Mouse (Mus musculus) stomach, embryonic 14.5 days (tissue): ENCODE measurements around the gene Smarcc2. TPM values are rescaled to one million over a fixed set of nuclear protein-coding genes. Genes with fewer than 3 reads are reported as not detected.

Experiments used
- ATAC-seq: fragments of 200-750 bp; cut with Nextera tagmentation; 2 replicates; pipeline ENCODE4 v1.8.0; 2017; ENCODE audit warnings: low read depth, moderate TSS enrichment; ENCODE audit not compliant: insufficient number of reproducible peaks, insufficient read depth, low FRiP score
- H3K27ac ChIP-seq: fragments of 300-500 bp; sonication (generic); 2 replicates; pipeline ENCODE4 v1.5.1; 2014; ENCODE audit warnings: mild to moderate bottlenecking, low read length, moderate library complexity, mixed read lengths
- H3K27me3 ChIP-seq: fragments of 300-500 bp; sonication (generic); 2 replicates; pipeline ENCODE4 v1.6.1; 2014; ENCODE audit warnings: low read length, control low read depth, mixed read lengths; ENCODE audit not compliant: control insufficient read depth, insufficient read depth
- H3K36me3 ChIP-seq: fragments of 300-500 bp; sonication (generic); 2 replicates; pipeline ENCODE4 v1.6.1; 2014; ENCODE audit warnings: mild to moderate bottlenecking, control low read depth, low read length, moderate library complexity, mixed read lengths; ENCODE audit not compliant: control insufficient read depth, insufficient read depth
- H3K4me1 ChIP-seq: fragments of 300-500 bp; sonication (generic); 2 replicates; pipeline ENCODE4 v1.6.1; 2014; ENCODE audit warnings: low read length, control low read depth, mixed read lengths; ENCODE audit not compliant: control insufficient read depth, insufficient read depth
- H3K4me2 ChIP-seq: fragments of 300-500 bp; sonication (generic); replicated peaks from 2 replicates; pipeline ENCODE4 v1.6.1; 2014; ENCODE audit warnings: low read depth, low read length, control low read depth
- H3K4me3 ChIP-seq: fragments of 300-500 bp; sonication (generic); 2 replicates; pipeline ENCODE4 v1.5.1; 2014; ENCODE audit warnings: low read depth, low read length, control low read depth
- H3K9ac ChIP-seq: fragments of 300-500 bp; sonication (generic); replicated peaks from 2 replicates; pipeline ENCODE4 v1.6.1; 2014; ENCODE audit warnings: low read depth, mild to moderate bottlenecking, control low read depth, low read length, moderate library complexity, mixed read lengths
- H3K9me3 ChIP-seq: fragments of 300-500 bp; sonication (generic); 2 replicates; pipeline ENCODE4 v1.6.1; 2016; ENCODE audit warnings: low read depth, low read length, control low read depth; ENCODE audit not compliant: control insufficient read depth
- WGBS: fragments of 180-500 bp; shearing (Covaris S2); extraction: QIAGEN DNeasy Blood & Tissue Kit; methylation state at CpG from one replicate; pipeline ENCODE4 v1.1.7; 2014; 5-methylcytosine and 5-hydroxymethylcytosine counted together
- microRNA-seq: library from miRNA; unstranded; fragments of <30 nt; microRNA quantifications from one replicate; pipeline ENCODE4, GENCODE M21; 2016
- polyA plus RNA-seq: library from polyadenylated mRNA; unstranded; fragments of >200 nt; fragmentation: Nextera tagmentation; extraction: Ambion mirVana; gene quantifications from 2 replicates; pipeline ENCODE4 v1.2.1, GENCODE M21; 2014

The Smarcc2 gene
- polyA plus RNA-seq, 1 experiment from 2014 or later = 110 TPM

GRCm38 (mm10) chr10:128526366-128527356 lies 67.6 kb downstream of the Smarcc2 start:
- Histone ChIP-seq H3K4me1 (peaks cover 8% of the 10 kb centered on the region), H3K4me2 (peak overlapping the region; percentile 96), H3K4me3 (peak overlapping the region; percentile 84), H3K27ac (0 out of 2 replicates have a peak overlapping the region, but pooled peaks have one; percentile 34), H3K36me3 (no peaks in the 10 kb centered on the region; the same call in 1 of the 2 replicates), H3K9ac (0 out of 2 replicates have a peak overlapping the region, but pooled peaks have one; percentile 7), H3K9me3 (no peaks in the 10 kb centered on the region), H3K27me3 (0 out of 2 replicates have a peak, but pooled peaks cover 4% of the 10 kb centered on the region)
- WGBS = 25% methylated on average over 28 of the region's 28 CpGs
- no peak for ATAC-seq

GRCm38 (mm10) chr10:128535206-128535605 lies 76.2 kb downstream of the Smarcc2 start:
- Histone ChIP-seq H3K4me2 (no peak overlapping the region), H3K9ac (no peak overlapping the region), H3K4me3 (no peak overlapping the region), H3K36me3 (no peaks in the 10 kb centered on the region), H3K27me3 (no peaks in the 10 kb centered on the region), H3K4me1 (0 out of 2 replicates have a peak, but pooled peaks cover 2% of the 10 kb centered on the region), H3K27ac (no peak overlapping the region), H3K9me3 (no peaks in the 10 kb centered on the region)
- 63% methylated on average over 2 of the region's 2 CpGs for WGBS
- no peak for ATAC-seq

- Histone ChIP-seq H3K27ac (peak overlapping the region; percentile 30; the same call in 1 of the 2 replicates), H3K9ac (0 out of 2 replicates have a peak overlapping the region, but pooled peaks have one; percentile 1)
- 76% methylated on average over 4 of the region's 4 CpGs for WGBS
Observed at GRCm38 (mm10) chr10:128535624-128536265, 76.7 kb downstream of the Smarcc2 start.

GRCm38 (mm10) chr10:128536266-128536940 lies 77.4 kb downstream of the Smarcc2 start:
- 0 out of 2 replicates have a peak overlapping the region, but pooled peaks have one; percentile 1 for H3K9ac ChIP-seq

More at GRCm38 (mm10) chr10:128535624-128536265, 76.7 kb downstream of the Smarcc2 start:
- ATAC-seq = no peak
- Histone ChIP-seq H3K4me3 (peak overlapping the region; percentile 9), H3K36me3 (no peaks in the 10 kb centered on the region), H3K4me1 (0 out of 2 replicates have a peak, but pooled peaks cover 2% of the 10 kb centered on the region), H3K4me2 (peak overlapping the region; percentile 25), H3K9me3 (no peaks in the 10 kb centered on the region), H3K27me3 (no peaks in the 10 kb centered on the region)

GRCm38 (mm10) chr10:128538340-128538870 lies 79.4 kb downstream of the Smarcc2 start:
- no peak for ATAC-seq
- WGBS = 100% methylated on average over 1 of the region's 1 CpGs
- no peak overlapping the region for H3K4me2 ChIP-seq
- H3K36me3 ChIP-seq = peaks cover 15% of the 10 kb centered on the region
- H3K4me1 ChIP-seq = 0 out of 2 replicates have a peak, but pooled peaks cover 2% of the 10 kb centered on the region
- no peak overlapping the region for H3K9ac ChIP-seq
- H3K27ac ChIP-seq = no peak overlapping the region
- no peak overlapping the region for H3K4me3 ChIP-seq
- no peaks in the 10 kb centered on the region for H3K27me3 ChIP-seq
- H3K9me3 ChIP-seq = no peaks in the 10 kb centered on the region

More at GRCm38 (mm10) chr10:128536266-128536940, 77.4 kb downstream of the Smarcc2 start:
- Histone ChIP-seq H3K9me3 (no peaks in the 10 kb centered on the region), H3K27ac (peak overlapping the region; percentile 30; the same call in 1 of the 2 replicates), H3K4me2 (peak overlapping the region; percentile 25), H3K4me1 (0 out of 2 replicates have a peak, but pooled peaks cover 2% of the 10 kb centered on the region), H3K27me3 (no peaks in the 10 kb centered on the region), H3K36me3 (no peaks in the 10 kb centered on the region), H3K4me3 (peak overlapping the region; percentile 9)
- 14% methylated on average over 18 of the region's 18 CpGs for WGBS
- ATAC-seq = peak; percentile 93; the same call in 1 of the 2 replicates

Small RNA genes within 50 kb of the gene (microRNA-seq; reads per million reads assigned to microRNA genes)
- gene Mir6916 (not detected), gene Mir8105 (not detected)

Other genes starting within 250 kb of the Smarcc2 start
- 33.5 and 33.7 TPM in 2 replicates for gene Spryd4, start 247.4 kb upstream of the Smarcc2 start, polyA plus RNA-seq
- 0.11 TPM in 1 of 2 replicates, not detected in the other for gene Mip, start 233.4 kb upstream of the Smarcc2 start, polyA plus RNA-seq
- 47.2 and 48.0 TPM in 2 replicates for gene Timeless, start 227.2 kb upstream of the Smarcc2 start, polyA plus RNA-seq
- gene Apon, start 205.2 kb upstream of the Smarcc2 start, polyA plus RNA-seq = 0.27 TPM in 1 of 2 replicates, not detected in the other
- not detected in 2 replicates for gene Apof, start 190.6 kb upstream of the Smarcc2 start, polyA plus RNA-seq
- gene Stat2, start 188.7 kb upstream of the Smarcc2 start, polyA plus RNA-seq = 12.2 and 13.0 TPM in 2 replicates
- gene Il23a, start 160.5 kb upstream of the Smarcc2 start, polyA plus RNA-seq = 0.36 and 0.43 TPM in 2 replicates
- 32.9 and 34.8 TPM in 2 replicates for gene Pan2, start 155.9 kb upstream of the Smarcc2 start, polyA plus RNA-seq
- gene Cnpy2, start 136.8 kb upstream of the Smarcc2 start, polyA plus RNA-seq = 328 and 342 TPM in 2 replicates
- gene Cs, start 121.5 kb upstream of the Smarcc2 start, polyA plus RNA-seq = 211 and 214 TPM in 2 replicates
- 12.9 and 13.0 TPM in 2 replicates for gene Coq10a, start 90.3 kb upstream of the Smarcc2 start, polyA plus RNA-seq
- gene Ankrd52, start 82.1 kb upstream of the Smarcc2 start, polyA plus RNA-seq = 16.7 and 17.8 TPM in 2 replicates
- 3.4 and 3.7 TPM in 2 replicates for gene Slc39a5, start 58.0 kb upstream of the Smarcc2 start, polyA plus RNA-seq
- 76.6 and 86.7 TPM in 2 replicates for gene Nabp2, start 47.8 kb upstream of the Smarcc2 start, polyA plus RNA-seq
- gene Rnf41, start 47.6 kb upstream of the Smarcc2 start, polyA plus RNA-seq = 31.9 and 34.6 TPM in 2 replicates
- gene Myl6, start 34.9 kb downstream of the Smarcc2 start, polyA plus RNA-seq = 1,824 and 1,933 TPM in 2 replicates
- 3.2 and 3.4 TPM in 2 replicates for gene Myl6b, start 39.4 kb downstream of the Smarcc2 start, polyA plus RNA-seq
- 25.8 and 28.9 TPM in 2 replicates for gene Esyt1, start 66.6 kb downstream of the Smarcc2 start, polyA plus RNA-seq
- gene Zc3h10, start 88.5 kb downstream of the Smarcc2 start, polyA plus RNA-seq = 8.8 and 10.7 TPM in 2 replicates
- gene Rpl41, start 90.1 kb downstream of the Smarcc2 start, polyA plus RNA-seq = 4,724 and 5,059 TPM in 2 replicates
- gene Pa2g4, start 106.7 kb downstream of the Smarcc2 start, polyA plus RNA-seq = 210 and 218 TPM in 2 replicates
- gene Erbb3, start 130.4 kb downstream of the Smarcc2 start, polyA plus RNA-seq = 27.1 TPM in 2 replicates
- 1,148 and 1,216 TPM in 2 replicates for gene Rps26, start 167.5 kb downstream of the Smarcc2 start, polyA plus RNA-seq
- 3.5 and 4.9 TPM in 2 replicates for gene Ikzf4, start 186.7 kb downstream of the Smarcc2 start, polyA plus RNA-seq
- 14.6 and 16.3 TPM in 2 replicates for gene Suox, start 214.8 kb downstream of the Smarcc2 start, polyA plus RNA-seq
- gene Rab5b, start 237.0 kb downstream of the Smarcc2 start, polyA plus RNA-seq = 65.9 and 70.7 TPM in 2 replicates
- gene Pmel, start 244.9 kb downstream of the Smarcc2 start, polyA plus RNA-seq = 1.7 and 2.3 TPM in 2 replicates
- 90.3 and 92.1 TPM in 2 replicates for gene Cdk2, start 245.8 kb downstream of the Smarcc2 start, polyA plus RNA-seq